ENCODE assay signal across 8 mouse cellular contexts in genomic region chr5:113137691-113138318, GRCm38 (mm10). TPM values are rescaled to one million over a fixed set of nuclear protein-coding genes. Genes with fewer than 3 reads are reported as not detected.
DNase-seq lines count a peak whose midpoint lies in the region; ATAC-seq lines count a peak whose summit lies in the region.

No protein-coding gene starts in this region.

- no peaks in the 10 kb centered on the region for H3K36me3 ChIP-seq in neural tube, embryonic 11.5 days (ENCODE audit: control insufficient read depth, insufficient read depth, low read length)
- H3K36me3 ChIP-seq in forebrain, embryonic 12.5 days (replicated peaks) = no peaks in the 10 kb centered on the region
- H3K36me3 ChIP-seq in intestine, embryonic 16.5 days (ENCODE audit: control insufficient read depth, insufficient read depth, low read length) = no peaks in the 10 kb centered on the region
- no peaks in the 10 kb centered on the region for H3K36me3 ChIP-seq in midbrain, embryonic 13.5 days

- DNase-seq in neural tube, embryonic 11.5 days (ENCODE audit: low spot score) = peak; percentile 25
- DNase-seq in neural tube, embryonic 10.5 days (ENCODE audit: extremely low spot score, low spot score) = no peak
- DNase-seq in frontal cortex, postnatal 14 days (ENCODE audit: low spot score in 2 of 2) = no peak
- DNase-seq in left cerebral cortex, postnatal 14 days (ENCODE audit: low spot score in 2 of 2) = no peak
- DNase-seq in kidney, adult 11 months = no peak

- H3K9ac ChIP-seq in neural tube, embryonic 11.5 days (ENCODE audit: low read length) = peak overlapping the region; percentile 62
- peak overlapping the region; percentile 49 for H3K9ac ChIP-seq in forebrain, embryonic 12.5 days
- peak overlapping the region; percentile 78 for H3K9ac ChIP-seq in intestine, embryonic 16.5 days (ENCODE audit: low read depth, low read length)
- peak overlapping the region; percentile 73 for H3K9ac ChIP-seq in midbrain, embryonic 13.5 days (replicated peaks)

- intact Hi-C loops in left cerebral cortex, postnatal 14 days (cut with DNase I) = loop anchor here (5.0 kb wide), 1 partner anchor 36 kb away; no protein-coding TSS in a partner anchor

- H3K27me3 ChIP-seq in neural tube, embryonic 11.5 days (ENCODE audit: control insufficient read depth, insufficient read depth, low read length) = peaks cover 25% of the 10 kb centered on the region
- H3K27me3 ChIP-seq in forebrain, embryonic 12.5 days = peaks cover 38% of the 10 kb centered on the region
- H3K27me3 ChIP-seq in intestine, embryonic 16.5 days (replicated peaks; ENCODE audit: control insufficient read depth, insufficient read depth, low read length) = no peaks in the 10 kb centered on the region
- peaks cover 31% of the 10 kb centered on the region for H3K27me3 ChIP-seq in midbrain, embryonic 13.5 days

- H3K9me3 ChIP-seq in neural tube, embryonic 11.5 days (ENCODE audit: control insufficient read depth, low read length) = no peaks in the 10 kb centered on the region
- H3K9me3 ChIP-seq in forebrain, embryonic 12.5 days = no peaks in the 10 kb centered on the region
- H3K9me3 ChIP-seq in intestine, embryonic 16.5 days (ENCODE audit: control insufficient read depth, low read length) = no peaks in the 10 kb centered on the region
- 0 out of 2 replicates have a peak, but pooled peaks cover 4% of the 10 kb centered on the region for H3K9me3 ChIP-seq in midbrain, embryonic 13.5 days

- H3K4me2 ChIP-seq in neural tube, embryonic 11.5 days (ENCODE audit: low read depth) = peak overlapping the region; percentile 84
- peak overlapping the region; percentile 89 for H3K4me2 ChIP-seq in forebrain, embryonic 12.5 days
- H3K4me2 ChIP-seq in intestine, embryonic 16.5 days (ENCODE audit: low read depth, low read length) = peak overlapping the region; percentile 98
- peak overlapping the region; percentile 93 for H3K4me2 ChIP-seq in midbrain, embryonic 13.5 days (replicated peaks)

- 9% methylated on average over 36 of the region's 36 CpGs for WGBS in neural tube, embryonic 11.5 days
- 9% methylated on average over 36 of the region's 36 CpGs for WGBS in forebrain, embryonic 12.5 days
- 5% methylated on average over 36 of the region's 36 CpGs for WGBS in intestine, embryonic 16.5 days
- WGBS in midbrain, embryonic 13.5 days = 9% methylated on average over 36 of the region's 36 CpGs

- peaks cover 22% of the 10 kb centered on the region for H3K4me1 ChIP-seq in neural tube, embryonic 11.5 days (ENCODE audit: control insufficient read depth, insufficient read depth, low read length)
- peaks cover 57% of the 10 kb centered on the region for H3K4me1 ChIP-seq in forebrain, embryonic 12.5 days
- peaks cover 36% of the 10 kb centered on the region for H3K4me1 ChIP-seq in intestine, embryonic 16.5 days (ENCODE audit: control insufficient read depth, insufficient read depth, low read length)
- peaks cover 38% of the 10 kb centered on the region for H3K4me1 ChIP-seq in midbrain, embryonic 13.5 days (replicated peaks)

- peak overlapping the region; percentile 35 for H3K4me3 ChIP-seq in neural tube, embryonic 11.5 days (ENCODE audit: low read depth, low read length)
- peak overlapping the region; percentile 44 for H3K4me3 ChIP-seq in forebrain, embryonic 12.5 days (replicated peaks)
- peak overlapping the region; percentile 58 for H3K4me3 ChIP-seq in intestine, embryonic 16.5 days (ENCODE audit: low read length)
- H3K4me3 ChIP-seq in midbrain, embryonic 13.5 days (replicated peaks) = peak overlapping the region; percentile 49

- no peak for ATAC-seq in neural tube, embryonic 11.5 days (ENCODE audit: insufficient read depth, low FRiP score, low TSS enrichment)
- ATAC-seq in forebrain, embryonic 12.5 days (ENCODE audit: low FRiP score) = peak; percentile 0; the same call in 1 of the 2 replicates
- ATAC-seq in intestine, embryonic 16.5 days = 0 out of 2 replicates have a peak, but pooled peaks have one; percentile 0
- ATAC-seq in midbrain, embryonic 13.5 days = no peak

- H3K27ac ChIP-seq in neural tube, embryonic 11.5 days (ENCODE audit: low read depth, low read length) = no peak overlapping the region
- H3K27ac ChIP-seq in forebrain, embryonic 12.5 days = no peak overlapping the region
- H3K27ac ChIP-seq in intestine, embryonic 16.5 days (ENCODE audit: low read length) = peak overlapping the region; percentile 88
- no peak overlapping the region; the same call in 1 of the 2 replicates for H3K27ac ChIP-seq in midbrain, embryonic 13.5 days

RNA-seq across cellular contexts. Expression of gene Crybb3, which starts 56.4 kb away (rescaled TPM):
- not detected in 2 replicates for polyA plus RNA-seq in neural tube, embryonic 11.5 days (2014; fragmentation: Nextera tagmentation; extraction: Ambion mirVana)
- polyA plus RNA-seq in forebrain, embryonic 12.5 days (2016; fragmentation: Nextera tagmentation; extraction: Ambion mirVana) = 0.95 and 1.1 TPM in 2 replicates
- polyA plus RNA-seq in intestine, embryonic 16.5 days (2015; fragmentation: Nextera tagmentation; extraction: Ambion mirVana) = 0.35 and 0.56 TPM in 2 replicates
- polyA plus RNA-seq in midbrain, embryonic 13.5 days (2015; fragmentation: Nextera tagmentation; extraction: Ambion mirVana) = 0.27 and 0.42 TPM in 2 replicates
- total RNA-seq in left cerebral cortex, postnatal 14 days (2021) = 1 to 10 TPM; 3.4 to 4.2 TPM

Comparison
In these comparisons a context has a peak if more than half of its experiments do, and no peak if none do; other contexts are left out.
1. ATAC-seq: peak in forebrain, embryonic 12.5 days (single experiment) and intestine, embryonic 16.5 days (single experiment); none in neural tube, embryonic 11.5 days (single experiment) and midbrain, embryonic 13.5 days (single experiment).
2. Peak in every context shown above with its lines, with median percentiles within 50 percentile points of each other: H3K4me2 ChIP-seq, H3K4me3 ChIP-seq and H3K9ac ChIP-seq.